Mouse (Mus musculus) brain, embryonic 18.5 days (tissue): ENCODE results near the gene Cdc42ep2.
"Not testable (repeated sequence)": the region's sequence is repeated elsewhere in the genome, so short reads cannot be mapped to it uniquely, and the experiment has no call there.

Experiments
- DNase-seq: peaks from one replicate; pipeline ENCODE4 v3.0.0-alpha.2; 2012; ENCODE audit warnings: low read depth, low spot score

The Cdc42ep2 gene

GRCm38 (mm10) chr19:5912103-5913006 is 12.3 kb downstream of the Cdc42ep2 start:
- peak; percentile 97 for DNase-seq

DNA sequence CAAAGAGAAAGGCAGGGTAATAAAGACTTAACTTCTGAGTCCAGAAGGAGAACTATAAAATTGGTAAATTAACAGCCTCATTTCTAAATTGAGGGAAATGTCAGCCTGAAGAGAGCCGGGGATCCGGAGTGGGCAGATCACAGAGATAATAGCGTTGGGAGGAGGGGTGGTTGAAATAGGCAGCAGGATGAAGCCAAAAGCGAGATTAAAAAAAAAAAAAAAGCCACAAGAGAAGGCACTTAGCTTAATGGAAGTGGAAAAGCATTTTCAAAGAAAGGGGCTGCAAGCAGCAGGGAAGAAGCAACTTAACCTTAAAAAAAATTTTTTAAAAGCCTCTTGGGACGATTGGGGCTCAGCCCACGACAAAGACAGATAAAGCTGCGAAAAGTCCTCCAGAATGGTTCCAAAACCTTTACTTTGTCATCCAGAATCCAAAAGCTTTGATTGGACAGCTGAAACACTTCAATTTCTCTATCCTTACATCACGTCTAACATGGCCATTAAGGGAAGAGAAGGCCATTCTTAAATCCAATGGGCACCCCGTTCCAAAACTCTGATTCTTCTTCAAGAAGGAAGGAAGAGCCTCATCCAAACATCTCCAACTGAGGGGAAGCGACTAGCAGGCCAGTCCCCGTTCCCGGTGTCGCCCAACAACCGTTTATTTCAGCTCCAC is 13.1 kb downstream of the Cdc42ep2 start:
- no peak for DNase-seq

DNA sequence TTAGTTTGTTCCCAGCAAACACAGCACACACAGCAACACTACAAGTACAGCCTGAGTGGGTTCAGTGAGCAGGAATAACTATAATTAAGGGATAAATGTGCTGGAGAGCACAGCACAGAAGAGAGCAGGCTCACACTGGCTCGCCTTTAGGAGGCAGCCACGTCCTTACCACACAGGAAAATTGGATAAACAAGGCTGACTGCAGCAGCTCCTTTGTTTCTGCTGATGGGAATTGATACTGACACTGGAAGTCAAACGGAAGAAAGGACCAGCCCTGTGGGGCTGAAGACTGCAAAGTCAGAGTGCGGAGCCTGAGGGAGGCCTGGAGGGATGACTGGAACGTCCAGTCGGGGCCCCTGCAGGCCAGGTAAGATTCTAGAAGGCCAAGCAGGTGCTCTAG is 14.4 kb downstream of the Cdc42ep2 start:
- no peak for DNase-seq

- DNase-seq: no peak
Observed at GRCm38 (mm10) chr19:5907275-5907674, 17.3 kb downstream of the Cdc42ep2 start.

GRCm38 (mm10) chr19:5894002-5894678 is 30.5 kb downstream of the Cdc42ep2 start, which contains the start of gene Tigd3:
Gene Tigd3 (minus strand): TSS chr19:5894149.
- peak; percentile 92 for DNase-seq

DNA sequence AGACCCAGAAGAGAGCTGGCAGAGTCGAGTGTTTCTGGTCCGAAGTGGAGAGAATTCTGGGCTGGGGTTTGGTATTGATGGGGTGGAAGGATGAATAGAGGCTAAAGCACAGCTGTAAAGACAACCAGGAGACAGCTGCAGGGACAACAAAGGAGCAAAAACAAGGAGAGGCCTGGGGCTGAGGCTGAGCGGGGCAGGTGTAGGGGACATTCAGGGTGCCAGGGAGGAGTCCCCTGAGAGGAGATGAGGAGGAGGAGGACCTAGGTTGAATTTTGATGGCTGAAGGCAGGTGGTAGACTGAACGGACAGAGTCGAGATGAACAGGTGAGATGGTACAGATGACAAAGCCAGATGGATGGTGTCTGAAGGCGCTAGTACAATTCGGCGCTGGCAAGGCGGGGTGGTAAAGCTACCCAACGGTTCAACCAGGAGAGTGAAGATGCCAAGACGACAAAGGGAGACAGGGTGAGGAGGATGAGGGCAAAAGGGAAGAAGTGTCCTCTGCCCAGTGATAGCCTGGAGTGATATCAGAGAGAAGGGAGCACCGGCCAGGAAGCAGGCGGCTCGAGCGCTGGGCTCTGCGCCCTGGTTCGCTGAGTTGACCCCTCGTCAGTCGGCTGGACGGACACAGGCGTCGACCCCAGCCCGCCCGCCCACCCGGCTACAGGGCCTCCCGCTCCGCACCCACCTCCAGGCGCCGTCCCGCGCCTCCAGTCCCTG is 31.2 kb downstream of the Cdc42ep2 start:
- no peak for DNase-seq

GRCm38 (mm10) chr19:5892735-5893134 is 31.9 kb downstream of the Cdc42ep2 start:
- DNase-seq: no peak

GRCm38 (mm10) chr19:5892262-5892661 is 32.4 kb downstream of the Cdc42ep2 start:
- DNase-seq: no peak

DNA sequence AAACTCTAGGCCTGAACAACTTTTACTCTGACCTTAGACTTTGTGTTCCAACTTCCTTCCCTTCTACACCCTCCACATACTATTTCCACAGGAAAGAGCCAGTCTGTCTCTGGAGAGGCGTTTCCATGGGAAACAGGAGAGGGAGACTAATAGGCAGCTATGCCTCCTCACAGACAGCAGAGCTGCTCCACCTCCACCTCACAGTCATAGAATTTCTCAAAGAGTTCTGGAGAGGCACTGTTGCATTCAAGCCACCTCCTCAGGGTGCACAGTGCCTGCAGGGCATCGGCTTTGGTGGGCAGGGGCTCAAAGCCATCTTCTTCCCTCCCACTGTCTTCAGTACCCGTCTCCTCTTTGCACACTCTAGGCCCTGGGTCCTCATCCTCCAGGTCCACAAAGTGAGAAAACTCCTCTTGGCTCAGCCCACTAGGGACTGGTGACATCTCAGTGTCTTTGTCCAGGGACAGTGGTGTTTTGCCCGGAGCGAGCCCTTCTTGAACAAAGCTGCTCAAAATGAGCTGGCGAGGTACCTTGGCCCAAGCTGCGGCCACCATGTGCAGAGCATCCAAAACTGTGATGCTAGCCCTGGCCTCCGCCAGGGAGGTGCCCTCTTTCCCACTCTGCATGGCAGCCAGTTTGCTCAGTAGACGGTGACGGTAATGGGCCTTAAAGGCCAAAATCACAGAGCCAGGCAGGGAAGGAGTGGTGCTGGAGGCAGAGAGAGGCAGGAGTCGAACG is 32.9 kb downstream of the Cdc42ep2 start:
- no peak for DNase-seq

- DNase-seq: no peak
Observed at GRCm38 (mm10) chr19:5889211-5889610, 35.4 kb downstream of the Cdc42ep2 start.

DNA sequence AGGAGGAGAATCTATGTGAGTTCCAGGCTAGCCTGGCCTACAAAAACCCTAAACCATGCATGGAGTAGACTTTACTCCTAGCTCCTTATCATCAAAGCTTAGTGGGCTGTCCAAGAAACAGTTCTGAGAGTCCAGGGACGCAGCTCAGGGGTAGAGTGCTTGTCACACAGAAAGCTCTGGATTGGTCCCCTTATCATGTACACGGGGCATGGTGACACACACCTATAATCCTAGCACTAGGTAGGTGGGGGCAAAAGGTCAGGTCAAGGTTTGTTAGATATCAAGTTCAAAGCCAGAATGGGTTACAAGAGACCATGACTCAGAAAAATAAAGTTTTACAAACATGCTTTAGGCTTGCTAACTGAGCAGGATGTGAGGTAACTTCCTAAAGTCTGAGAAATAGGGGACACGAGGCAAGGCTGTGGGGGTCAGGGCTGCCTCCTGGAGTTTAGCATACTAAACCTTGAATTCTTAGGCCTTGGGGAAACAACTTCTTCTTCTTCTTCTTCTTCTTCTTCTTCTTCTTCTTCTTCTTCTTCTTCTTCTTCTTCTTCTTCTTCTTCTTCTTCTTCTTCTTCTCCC is 37.3 kb downstream of the Cdc42ep2 start:
- DNase-seq: no peak

DNA sequence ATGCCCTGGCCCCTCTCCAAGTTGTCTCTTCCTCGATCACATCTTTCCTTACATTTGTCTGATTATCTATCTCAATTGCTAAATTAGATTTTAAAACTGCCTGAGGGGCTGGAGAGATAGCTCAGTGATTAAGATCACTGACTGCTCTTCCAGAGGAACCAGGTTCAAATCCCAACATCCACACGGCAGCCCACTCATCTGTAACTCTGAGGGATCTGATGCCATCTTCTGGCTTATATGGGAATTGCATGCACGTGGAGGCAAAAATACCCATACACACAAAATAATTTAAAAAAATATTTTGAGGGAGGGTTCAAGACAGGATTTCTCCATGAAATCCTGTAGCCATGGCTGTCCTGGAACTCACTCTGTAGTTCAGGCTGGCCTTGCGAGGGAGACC is 38.8 kb downstream of the Cdc42ep2 start:
- DNase-seq: no peak

- no peak for DNase-seq
Observed at GRCm38 (mm10) chr19:5883935-5884334, 40.7 kb downstream of the Cdc42ep2 start.

DNA sequence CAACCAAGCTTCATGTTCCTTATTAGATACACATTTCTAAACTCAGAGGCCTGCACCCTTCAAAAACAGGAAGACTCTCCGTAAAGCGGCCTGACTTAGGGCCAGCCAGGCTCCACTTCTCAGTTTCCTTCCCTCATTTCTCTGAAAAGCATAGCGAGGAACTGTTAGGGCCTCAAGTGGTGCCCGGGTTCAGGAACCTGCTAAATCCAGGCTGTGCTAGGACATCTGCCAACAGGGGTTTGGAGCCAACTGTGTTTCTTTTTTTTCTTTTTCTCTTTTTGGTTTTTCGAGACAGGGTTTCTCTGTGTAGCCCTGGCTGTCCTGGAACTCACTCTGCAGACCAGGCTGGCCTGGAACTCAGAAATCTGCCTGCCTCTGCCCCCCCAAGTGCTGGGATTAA is 42.5 kb downstream of the Cdc42ep2 start:
- DNase-seq: not testable (repeated sequence)

DNA sequence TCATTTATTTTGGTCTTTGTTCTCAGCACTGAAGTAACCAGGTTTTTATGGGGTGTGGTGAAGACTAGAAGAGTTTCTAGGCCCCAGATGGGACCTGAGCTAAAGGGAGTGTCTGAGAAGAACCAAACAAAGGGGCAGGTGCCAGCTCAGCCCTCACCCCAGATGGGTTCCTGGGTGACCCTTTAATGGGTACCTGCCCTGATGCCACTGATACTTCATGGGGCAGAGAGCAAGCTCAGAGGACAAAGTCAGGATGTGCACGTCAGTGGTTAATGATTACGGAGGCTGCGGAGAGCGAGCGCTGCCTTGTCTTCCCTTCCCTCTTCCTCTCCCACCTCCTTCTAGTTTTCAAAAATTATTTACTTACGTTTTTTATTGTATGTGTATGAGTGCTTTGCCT is 43.5 kb downstream of the Cdc42ep2 start:
- DNase-seq: no peak

GRCm38 (mm10) chr19:5879735-5880134 is 44.9 kb downstream of the Cdc42ep2 start:
- no peak for DNase-seq

- no peak for DNase-seq
Observed at GRCm38 (mm10) chr19:5878916-5879315, 45.7 kb downstream of the Cdc42ep2 start.

DNA sequence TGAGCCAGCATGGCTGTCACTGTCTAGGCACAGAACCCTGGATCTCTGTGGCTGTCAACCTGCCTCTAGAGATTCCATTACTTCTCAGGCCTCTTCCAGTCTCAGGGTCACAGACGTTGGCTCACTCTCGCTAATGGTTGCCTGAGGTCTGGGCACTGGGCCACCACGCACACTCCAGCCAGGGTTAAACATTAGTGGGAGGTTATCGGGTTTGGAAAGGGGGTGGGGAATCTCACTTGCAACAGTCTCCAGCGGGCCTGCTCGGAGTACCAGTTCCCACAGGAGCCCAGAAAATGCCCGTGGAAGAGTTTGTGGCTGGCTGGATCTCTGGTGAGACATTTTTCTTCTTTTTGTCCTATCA is 46.3 kb downstream of the Cdc42ep2 start:
- no peak for DNase-seq

DNA sequence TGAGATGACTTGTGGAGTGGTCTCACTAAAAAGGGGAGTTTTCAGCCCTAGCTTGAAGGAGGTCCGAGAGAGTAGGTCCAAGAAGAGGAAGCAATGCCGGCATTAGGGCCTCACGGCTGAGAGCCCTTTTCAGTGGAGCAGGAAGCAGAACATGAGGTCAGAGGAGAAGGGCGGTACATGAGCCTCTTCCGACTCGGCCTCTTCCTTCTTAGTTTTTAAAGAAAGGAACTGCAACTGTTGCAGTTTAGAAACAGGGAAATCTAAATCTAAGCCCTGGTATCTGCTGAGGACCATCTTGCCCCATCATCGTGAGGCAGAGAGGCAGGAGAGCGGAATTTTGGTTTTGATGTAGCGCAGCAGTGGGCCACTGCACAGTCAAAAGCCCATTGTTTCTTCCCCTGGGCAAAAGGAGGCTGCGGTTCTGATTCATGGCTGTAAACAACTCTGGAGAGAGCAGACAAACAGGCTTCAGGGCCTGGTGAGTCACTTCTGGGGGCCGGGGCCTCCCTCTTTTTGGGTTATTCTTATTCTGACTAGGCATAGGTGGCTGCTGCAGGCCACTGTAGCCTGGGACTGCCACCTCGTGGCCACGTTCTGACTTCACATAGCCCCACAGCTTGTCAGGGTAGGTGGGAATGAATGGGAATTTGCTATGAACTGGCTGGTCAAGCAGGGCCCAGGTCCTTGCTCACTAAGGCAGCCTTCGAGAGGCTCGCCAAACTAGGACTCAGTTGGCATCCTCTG is 46.8 kb downstream of the Cdc42ep2 start, which contains the start of gene Slc25a45:
Gene Slc25a45, plus strand, starts transcription at position 191 of the 744 bp plus-strand sequence.
- DNase-seq: no peak

GRCm38 (mm10) chr19:5874969-5875480 is 49.6 kb downstream of the Cdc42ep2 start, which contains the start of gene Frmd8:
Gene Frmd8 (minus strand): TSS chr19:5875274.
- peak; percentile 83 for DNase-seq
